Mouse (Mus musculus) hindbrain, embryonic 14.5 days (tissue): ENCODE measurements at regions not wholly inside any gene's neighbourhood (a gene's known extent, or its start where the extent isn't known, plus 50 kb on each side); places are given as distances from the start of the nearest gene placed in this dataset.
"Not testable (repeated sequence)": the region's sequence is repeated elsewhere in the genome, so short reads cannot be mapped to it uniquely, and the experiment has no call there.

Experiments used
- ATAC-seq: fragments of 200-750 bp; cut with Nextera tagmentation; 2 replicates; pipeline ENCODE4 v1.8.0; 2017; ENCODE audit warnings: moderate number of reproducible peaks, mild to moderate bottlenecking, moderate TSS enrichment, moderate library complexity; ENCODE audit not compliant: low FRiP score
- DNase-seq: peaks from one replicate; pipeline ENCODE4 v3.0.0-alpha.2; 2015; ENCODE audit warnings: low spot score
- H3K27ac ChIP-seq: fragments of 300-500 bp; sonication (generic); 2 replicates; pipeline ENCODE4 v1.5.1; 2014; ENCODE audit warnings: mild to moderate bottlenecking, moderate library complexity
- H3K27me3 ChIP-seq: fragments of 300-500 bp; sonication (generic); 2 replicates; pipeline ENCODE4 v1.6.1; 2014; ENCODE audit warnings: mild to moderate bottlenecking, low read length, mixed read lengths; ENCODE audit not compliant: control insufficient read depth, insufficient read depth
- H3K36me3 ChIP-seq: fragments of 300-500 bp; sonication (generic); replicated peaks from 2 replicates; pipeline ENCODE4 v1.6.1; 2014; ENCODE audit not compliant: control insufficient read depth, insufficient read depth
- H3K4me1 ChIP-seq: fragments of 300-500 bp; sonication (generic); replicated peaks from 2 replicates; pipeline ENCODE4 v1.6.1; 2014; ENCODE audit warnings: antibody characterized with exemption, low read length, mixed read lengths; ENCODE audit not compliant: control insufficient read depth, insufficient read depth
- H3K4me2 ChIP-seq: fragments of 300-500 bp; sonication (generic); replicated peaks from 2 replicates; pipeline ENCODE4 v1.6.1; 2014; ENCODE audit warnings: mild to moderate bottlenecking, moderate library complexity
- H3K4me3 ChIP-seq: fragments of 300-500 bp; sonication (generic); replicated peaks from 2 replicates; pipeline ENCODE4 v1.5.1; 2014; ENCODE audit warnings: mild to moderate bottlenecking, low read length
- H3K9ac ChIP-seq: fragments of 300-500 bp; sonication (generic); 2 replicates; pipeline ENCODE4 v1.6.1; 2014
- H3K9me3 ChIP-seq: fragments of 300-500 bp; sonication (generic); 2 replicates; pipeline ENCODE4 v1.6.1; 2016; ENCODE audit warnings: low read length; ENCODE audit not compliant: control insufficient read depth
- WGBS: fragments of 180-500 bp; shearing (Covaris S2); extraction: QIAGEN DNeasy Blood & Tissue Kit; methylation state at CpG from one replicate; pipeline ENCODE4 v1.1.7; 2014; 5-methylcytosine and 5-hydroxymethylcytosine counted together

DNA sequence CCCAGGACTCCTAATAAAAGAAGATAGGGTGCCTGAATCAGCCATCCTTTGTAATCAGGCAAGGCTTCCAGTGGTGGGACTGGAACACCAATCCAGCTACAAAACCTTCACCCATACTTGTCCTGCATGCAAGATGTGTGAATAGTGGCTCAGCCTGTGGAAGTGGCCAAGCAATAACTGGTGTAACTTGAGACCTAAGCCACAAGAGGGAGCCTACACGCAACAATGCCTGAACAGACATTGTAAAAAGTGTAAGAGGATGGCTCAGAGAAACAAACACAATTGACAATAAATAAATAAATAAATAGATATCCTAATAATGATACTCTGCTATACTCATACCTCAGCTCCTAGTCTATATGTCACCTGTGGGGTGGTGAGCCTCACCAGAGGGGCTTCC, 781.5 kb upstream of the Cdh20 start:
- Histone ChIP-seq H3K4me2 (no peak overlapping the region), H3K4me3 (no peak overlapping the region), H3K9me3 (no peaks in the 10 kb centered on the region), H3K27ac (no peak overlapping the region), H3K9ac (no peak overlapping the region), H3K36me3 (no peaks in the 10 kb centered on the region), H3K4me1 (no peaks in the 10 kb centered on the region), H3K27me3 (no peaks in the 10 kb centered on the region)
- WGBS: 34% methylated on average over 1 of the region's 1 CpGs
- ATAC-seq (peak; percentile 60), DNase-seq (peak; percentile 69)

DNA sequence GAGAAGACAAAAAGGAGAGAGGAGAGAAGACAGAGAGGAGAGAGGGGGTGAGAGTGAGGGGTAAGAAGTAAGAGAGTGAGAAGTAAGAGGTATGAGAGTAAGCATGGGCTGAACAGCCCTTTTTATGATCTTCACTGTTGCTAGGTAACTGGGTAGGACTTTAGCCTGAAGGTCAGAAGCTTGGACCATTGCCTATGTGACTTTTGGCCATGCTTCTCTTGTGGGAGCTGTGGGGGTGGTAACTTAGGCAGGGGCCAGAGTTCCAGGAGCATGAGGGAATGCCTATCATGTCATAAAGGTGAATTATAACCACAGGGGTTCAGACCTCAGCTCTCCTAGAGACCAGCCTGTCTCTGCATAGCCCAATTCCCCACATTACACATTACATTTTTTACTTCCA, 765.4 kb upstream of the Cdh20 start:
- H3K4me2 ChIP-seq, H3K9me3 ChIP-seq, ATAC-seq, H3K4me1 ChIP-seq, H3K36me3 ChIP-seq, DNase-seq, H3K9ac ChIP-seq, H3K4me3 ChIP-seq, H3K27ac ChIP-seq, H3K27me3 ChIP-seq: not testable (repeated sequence)

DNA sequence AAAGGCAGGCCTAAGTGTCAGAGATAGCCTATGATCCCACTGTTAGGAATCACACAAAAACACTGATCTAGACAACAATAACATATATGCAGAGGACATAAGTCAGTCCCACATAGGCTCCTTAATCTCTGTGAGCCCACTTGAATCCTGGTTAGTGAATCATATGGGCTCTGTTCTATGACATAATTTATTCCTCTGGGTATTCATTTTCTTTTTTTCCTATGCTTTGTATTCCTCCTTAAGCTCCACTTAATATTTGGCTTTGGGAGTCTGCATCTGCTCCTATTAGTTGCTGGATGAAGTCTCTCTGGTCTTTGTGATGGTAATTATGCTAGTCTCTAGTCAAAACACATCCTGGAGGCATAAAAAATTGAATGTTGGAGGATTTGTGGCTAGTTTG, 738.7 kb upstream of the Cdh20 start:
- H3K4me3 ChIP-seq: no peak overlapping the region
- DNase-seq (no peak), ATAC-seq (no peak)
- H3K9me3 ChIP-seq: no peaks in the 10 kb centered on the region
- no peaks in the 10 kb centered on the region for H3K4me1 ChIP-seq
- no peak overlapping the region for H3K9ac ChIP-seq
- no peak overlapping the region for H3K4me2 ChIP-seq
- no peak overlapping the region for H3K27ac ChIP-seq
- H3K36me3 ChIP-seq: no peaks in the 10 kb centered on the region
- no peaks in the 10 kb centered on the region for H3K27me3 ChIP-seq

DNA sequence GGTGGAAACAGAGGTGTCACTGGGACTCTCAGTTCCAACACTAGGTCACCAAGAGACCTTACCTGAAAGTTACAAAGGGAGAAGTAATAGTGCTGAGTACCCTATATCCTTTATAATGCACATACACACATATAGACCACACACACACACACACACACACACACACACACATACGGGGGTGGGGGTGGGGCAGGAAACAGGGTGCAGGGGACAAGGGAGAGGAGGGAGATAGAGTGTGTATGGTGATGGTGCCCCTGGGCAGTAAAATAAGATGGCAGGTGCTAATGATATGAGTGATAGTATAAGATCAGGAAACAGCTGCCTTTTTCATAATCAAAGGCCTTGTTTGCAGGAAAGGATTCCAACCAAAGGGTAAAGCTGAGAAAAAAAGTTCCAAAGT, 719.9 kb upstream of the Cdh20 start:
- 79% methylated on average over 1 of the region's 1 CpGs for WGBS
- no peak for DNase-seq
- ATAC-seq: no peak
- Histone ChIP-seq H3K9ac (no peak overlapping the region), H3K9me3 (no peaks in the 10 kb centered on the region), H3K27me3 (peaks cover 7% of the 10 kb centered on the region; the same call in 1 of the 2 replicates), H3K27ac (no peak overlapping the region), H3K4me2 (no peak overlapping the region), H3K4me3 (no peak overlapping the region), H3K4me1 (no peaks in the 10 kb centered on the region), H3K36me3 (no peaks in the 10 kb centered on the region)

DNA sequence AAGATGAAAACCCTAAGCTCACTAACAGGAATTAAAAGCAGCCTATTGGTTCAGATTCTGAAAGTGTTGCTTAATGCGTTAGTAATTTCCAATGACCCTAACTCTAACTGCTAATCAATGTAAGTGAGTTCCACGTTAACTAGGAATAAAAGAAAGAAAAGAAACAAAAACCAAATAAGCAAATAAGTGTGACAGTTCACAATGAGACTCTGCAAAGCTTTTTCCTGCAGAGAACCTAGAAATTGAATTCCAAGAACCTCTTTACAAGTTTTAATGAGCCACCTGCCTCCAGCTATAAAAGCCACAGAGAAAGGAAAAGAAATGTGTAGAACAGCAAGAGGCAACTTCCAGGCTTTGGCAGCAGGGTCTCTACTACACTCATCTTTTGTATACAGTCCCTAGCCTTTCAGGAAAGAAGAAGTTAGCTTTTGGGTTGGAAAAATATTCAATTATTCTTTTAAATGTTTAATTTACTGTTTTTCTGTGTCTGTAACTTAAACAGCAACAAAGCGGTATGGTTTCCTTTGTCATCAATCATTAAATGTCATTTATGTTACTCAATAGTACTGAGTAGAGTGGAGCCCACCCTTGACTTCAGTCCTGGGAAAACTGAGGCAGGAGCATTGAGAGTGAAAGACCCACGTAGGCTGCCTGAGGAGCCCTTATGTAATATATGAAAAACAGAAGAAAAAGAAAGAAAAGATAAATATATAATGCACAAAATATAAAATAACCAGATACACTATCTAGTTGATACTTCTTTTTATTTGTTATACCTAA, 719.0 kb upstream of the Cdh20 start:
- H3K27me3 ChIP-seq: peaks cover 7% of the 10 kb centered on the region; the same call in 1 of the 2 replicates
- no peaks in the 10 kb centered on the region for H3K36me3 ChIP-seq
- no peak overlapping the region for H3K9ac ChIP-seq
- no peak overlapping the region for H3K4me2 ChIP-seq
- no peak overlapping the region for H3K4me3 ChIP-seq
- no peaks in the 10 kb centered on the region for H3K4me1 ChIP-seq
- no peak overlapping the region for H3K27ac ChIP-seq
- WGBS: 49% methylated on average over 4 of the region's 4 CpGs
- ATAC-seq (no peak), DNase-seq (no peak)
- H3K9me3 ChIP-seq: no peaks in the 10 kb centered on the region
